Mouse (Mus musculus) kidney, postnatal 36 days (tissue): Measurements from ENCODE around the gene Ccm2.

Source experiments
- DNase-seq, 2 experiments: peaks; one replicate each; pipeline ENCODE4 v3.0.0; 2021 to 2022; ENCODE audit warnings: mixed read lengths in 2 of 2

Gene Ccm2

DNA sequence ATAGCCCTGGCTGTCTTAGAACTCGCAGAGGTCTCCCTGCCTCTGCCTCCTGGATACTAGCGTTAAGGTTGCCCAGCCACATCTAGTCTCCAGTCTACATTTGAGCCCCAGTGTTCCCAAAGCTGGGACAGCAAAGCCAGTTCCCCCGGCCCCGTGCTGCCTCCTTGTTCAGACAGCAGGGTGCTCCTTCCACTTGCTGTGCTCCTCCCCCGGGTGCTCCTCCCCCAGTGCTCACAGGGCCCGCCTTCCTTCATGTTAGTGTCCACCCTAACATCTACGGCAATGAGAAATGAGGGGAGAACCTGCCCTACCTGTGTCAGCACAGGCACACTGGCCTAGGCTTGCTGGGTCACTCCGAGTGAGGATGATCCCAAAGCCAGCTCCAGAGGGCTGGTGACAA lies 39.1 kb downstream of the Ccm2 start:
- DNase-seq = no peak

DNA sequence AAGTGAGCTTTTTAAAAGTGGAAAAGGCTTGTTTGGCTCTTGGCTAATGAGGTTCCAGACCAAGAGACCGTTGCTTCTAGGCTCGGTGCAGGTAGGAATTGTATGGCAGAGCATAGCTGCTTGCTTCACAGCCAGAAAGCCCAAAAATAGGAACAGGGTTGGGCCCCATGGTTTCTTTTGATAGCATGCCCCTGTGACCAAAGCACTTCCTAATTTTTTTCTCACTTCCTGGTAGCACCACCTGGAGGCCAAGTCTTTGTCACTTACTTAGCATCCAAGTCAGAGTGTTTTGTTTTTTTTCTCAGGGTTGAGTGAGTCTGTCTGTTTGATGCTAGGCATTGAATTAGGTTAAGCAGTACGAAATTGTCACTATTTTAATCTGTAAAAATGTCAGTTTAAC lies 40.0 kb downstream of the Ccm2 start:
- peak in 1 of 2 experiments; percentile 37 for DNase-seq

DNA sequence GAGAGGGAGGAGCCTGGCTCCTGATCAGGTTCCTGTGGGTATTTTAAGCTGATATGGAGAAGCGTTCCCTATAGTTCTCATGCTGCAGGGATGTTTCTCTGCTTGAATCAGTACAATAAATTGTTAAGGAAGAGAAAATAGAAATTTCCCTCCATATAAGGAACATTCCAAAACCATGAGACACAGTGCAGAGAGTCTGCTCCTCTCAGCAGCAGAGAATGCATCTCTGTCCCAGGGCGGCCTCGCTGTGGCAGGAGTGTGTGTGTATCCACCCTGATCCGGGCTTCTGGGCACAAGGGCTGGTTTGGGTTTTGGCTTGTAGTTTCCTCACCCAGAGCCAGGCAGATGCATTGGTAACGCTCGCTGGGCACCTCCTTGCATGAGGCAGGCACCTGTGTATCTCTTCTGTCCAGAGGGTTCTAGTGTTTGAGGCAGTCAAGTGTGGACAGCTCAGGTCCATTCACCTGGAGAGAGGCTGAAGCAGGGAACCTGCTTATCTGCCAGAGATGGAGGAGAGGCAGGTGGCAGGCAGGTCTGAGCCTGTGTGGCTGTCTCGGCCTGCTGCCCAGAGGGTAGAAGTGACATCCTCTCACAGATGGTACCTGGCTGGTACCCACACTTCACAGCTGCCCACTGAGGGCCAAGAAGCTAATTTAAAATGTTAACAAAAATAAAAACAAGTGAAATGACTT lies 40.7 kb downstream of the Ccm2 start:
- DNase-seq = no peak

DNA sequence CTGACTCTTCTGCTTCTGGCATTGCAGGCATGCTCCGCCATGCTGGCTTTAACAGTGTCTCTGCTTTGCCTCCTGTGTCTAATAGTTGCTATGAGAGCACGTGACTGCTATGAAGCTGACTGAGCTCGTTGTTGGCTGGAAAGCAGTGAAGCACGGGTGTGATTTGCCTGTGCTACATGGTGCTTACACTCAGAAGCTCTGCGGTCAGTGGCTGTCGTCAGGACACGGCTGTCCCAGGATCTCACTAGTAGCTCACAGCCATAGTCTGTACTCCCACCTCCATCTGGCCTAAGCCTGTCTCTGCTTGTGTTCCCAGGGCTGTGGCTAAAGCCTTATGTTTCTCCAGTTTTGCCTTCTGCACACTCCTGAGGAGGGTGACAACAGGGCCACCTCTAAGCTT lies 41.6 kb downstream of the Ccm2 start:
- DNase-seq = no peak

DNA sequence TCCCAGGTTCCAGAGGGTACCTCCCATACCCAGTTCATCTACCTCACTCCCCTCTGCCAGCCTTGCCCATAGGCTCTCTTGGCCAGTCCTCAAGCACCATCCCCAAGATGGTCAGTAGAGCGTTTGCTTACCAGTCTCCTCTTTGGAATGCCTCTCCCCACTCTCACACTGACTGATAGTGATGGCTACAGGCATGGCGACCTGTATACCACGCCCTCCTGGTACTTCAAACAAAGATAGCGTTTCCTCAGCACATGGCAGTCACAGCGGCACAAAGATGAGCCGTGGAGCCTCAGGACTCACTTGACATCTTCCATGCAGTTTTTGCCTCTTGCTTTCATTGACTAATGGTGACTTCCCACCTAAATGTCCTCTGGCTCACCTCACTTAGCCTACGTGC lies 43.2 kb downstream of the Ccm2 start:
- DNase-seq = no peak

DNA sequence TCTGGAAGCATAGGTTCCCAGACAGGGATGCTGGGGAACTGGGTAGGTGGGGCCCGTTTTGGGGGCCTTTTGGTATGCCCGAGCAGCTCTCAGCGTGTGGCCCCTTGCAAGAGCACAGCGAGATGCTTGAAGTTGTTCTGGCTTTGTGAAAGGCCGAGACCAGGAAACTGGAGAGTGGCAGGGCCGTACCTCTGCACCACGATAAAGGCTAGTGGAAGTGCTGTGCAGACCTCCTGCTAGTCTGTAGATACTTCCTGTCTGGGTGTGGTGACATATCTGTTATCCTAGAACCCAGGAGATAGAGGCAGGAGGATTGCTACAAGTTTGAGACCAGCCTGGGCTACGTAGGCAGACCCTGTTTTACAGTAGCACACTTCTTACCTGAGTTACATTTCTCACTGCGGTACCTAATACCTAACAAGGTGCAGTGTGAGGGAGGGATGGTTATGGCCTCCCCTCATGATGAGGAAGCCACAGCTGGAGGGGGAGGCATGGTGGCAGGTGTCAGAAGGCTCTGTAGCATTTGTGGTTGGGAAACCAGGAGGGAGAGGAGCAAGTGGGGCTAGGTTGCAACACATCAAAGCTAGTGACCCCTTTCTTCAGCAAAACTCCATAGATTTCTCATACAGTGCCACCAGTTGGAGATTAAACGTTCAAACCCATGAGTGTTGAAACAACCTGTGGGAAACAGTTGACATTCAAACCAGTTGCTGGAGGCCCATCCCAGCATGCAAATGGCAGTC lies 44.4 kb downstream of the Ccm2 start:
- no peak for DNase-seq

DNA sequence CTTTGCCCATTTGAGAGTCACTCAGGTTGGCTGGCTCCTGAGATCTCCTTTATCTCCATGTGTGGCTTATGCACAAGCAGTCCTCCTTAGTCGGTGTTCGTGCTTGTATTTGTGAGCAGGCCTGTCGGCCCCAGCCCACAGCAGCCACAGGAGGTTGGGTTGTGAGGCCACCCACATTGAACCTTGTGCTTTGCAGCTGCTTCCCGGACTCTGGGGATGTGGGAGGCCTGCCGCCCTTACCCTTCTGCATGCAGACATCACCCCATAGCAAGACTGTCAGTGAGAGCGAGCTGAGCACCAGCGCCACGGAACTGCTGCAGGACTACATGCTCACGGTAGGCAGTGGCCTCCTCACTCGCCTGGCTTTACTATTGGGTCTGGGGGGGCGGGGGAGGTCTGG lies 46.7 kb downstream of the Ccm2 start:
- no peak for DNase-seq

DNA sequence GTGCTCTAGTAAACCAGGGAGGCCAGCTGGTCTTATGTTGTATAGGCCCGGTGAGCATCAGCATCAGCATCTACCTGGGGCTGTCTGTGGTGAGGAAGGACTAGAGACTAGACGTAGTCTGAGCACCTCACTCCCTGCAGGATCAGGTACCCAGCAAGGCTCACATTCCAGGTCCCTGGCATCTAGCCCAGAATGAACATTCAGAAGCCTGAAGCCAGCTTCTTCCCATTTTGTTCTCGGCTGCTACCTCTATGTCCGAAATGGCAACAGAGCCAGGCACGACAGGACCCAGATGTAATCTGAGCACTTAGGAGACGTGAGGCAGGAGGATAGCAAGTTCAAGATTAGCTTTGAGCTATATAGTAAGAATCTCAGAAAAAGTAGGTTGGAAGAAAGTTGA lies 48.2 kb downstream of the Ccm2 start:
- DNase-seq = peak; percentile 30 to 48

DNA sequence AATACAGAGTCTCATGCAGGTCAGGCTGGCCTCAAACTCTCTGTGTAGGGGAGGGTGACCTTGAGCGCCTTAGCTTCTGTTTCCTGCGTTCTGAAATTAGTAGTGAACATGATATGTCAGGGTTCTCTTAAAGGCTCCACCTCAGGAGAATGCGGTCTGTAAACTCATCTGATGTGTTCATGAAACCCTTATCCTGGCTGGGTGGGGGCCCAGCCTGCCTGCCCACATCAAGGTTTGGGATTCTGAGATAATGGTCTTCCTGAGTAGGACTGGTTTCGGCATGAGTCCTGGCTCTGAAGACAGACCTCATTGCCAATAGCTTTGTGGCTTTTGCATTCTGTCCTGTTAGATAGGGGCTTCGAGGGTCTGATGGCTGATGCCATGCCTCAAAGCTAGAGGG lies 48.7 kb downstream of the Ccm2 start:
- no peak for DNase-seq

DNA sequence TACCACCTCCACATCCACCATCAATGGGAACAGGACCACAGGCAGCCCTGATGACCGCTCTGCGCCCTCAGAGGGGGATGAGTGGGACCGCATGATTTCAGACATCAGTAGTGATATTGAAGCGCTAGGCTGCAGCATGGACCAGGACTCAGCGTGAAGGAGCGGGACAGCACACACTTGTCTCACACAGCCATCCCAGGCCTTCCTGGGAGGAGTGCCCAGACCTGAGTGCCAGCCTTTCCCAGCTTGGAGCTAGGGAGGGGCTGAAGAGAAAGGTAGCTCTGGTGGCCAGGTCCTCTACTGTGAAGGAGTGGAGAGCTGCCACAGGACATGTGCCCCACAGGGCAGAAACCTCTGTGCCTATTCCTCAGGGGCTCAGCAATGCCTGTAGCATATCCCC lies 49.5 kb downstream of the Ccm2 start:
- DNase-seq = no peak

DNA sequence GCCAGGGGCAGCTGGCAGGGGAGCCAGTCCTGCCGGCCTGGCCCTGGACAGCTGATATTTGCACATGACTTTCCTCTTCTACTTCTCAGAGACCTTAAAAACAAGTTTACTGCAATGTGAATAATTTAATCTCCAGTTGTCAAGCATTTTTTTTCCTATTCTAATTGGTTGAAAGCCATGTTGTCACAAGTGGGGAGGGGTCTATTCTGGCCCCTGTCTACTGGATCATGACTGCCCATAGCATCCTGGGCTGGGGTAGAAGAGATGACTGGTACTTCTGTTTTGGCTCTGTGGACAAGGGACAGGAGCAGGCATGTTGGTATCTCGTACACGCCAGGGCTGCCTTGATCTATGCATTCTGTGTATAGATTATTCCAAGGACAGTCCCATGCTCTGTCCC lies 49.9 kb downstream of the Ccm2 start:
- no peak for DNase-seq

DNA sequence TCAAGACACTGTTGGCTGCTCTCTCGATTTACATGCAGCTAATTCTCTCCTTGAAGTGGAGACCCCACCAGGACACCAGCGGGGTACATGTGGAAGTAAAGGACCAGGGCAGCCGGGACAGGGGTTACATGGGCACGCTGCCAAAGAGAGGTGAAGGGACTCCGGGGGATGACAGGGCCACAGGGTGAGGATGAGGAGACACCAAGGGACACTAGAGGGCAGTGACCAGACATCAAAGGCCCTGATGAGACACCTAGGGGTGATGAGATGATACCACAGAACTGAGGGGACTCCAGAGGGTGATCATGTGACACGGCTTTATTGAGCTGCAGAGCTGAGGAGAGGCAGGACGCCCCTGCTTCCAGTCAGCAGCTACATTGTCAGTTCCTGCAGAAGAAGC lies 50.8 kb downstream of the Ccm2 start:
- DNase-seq = no peak

DNA sequence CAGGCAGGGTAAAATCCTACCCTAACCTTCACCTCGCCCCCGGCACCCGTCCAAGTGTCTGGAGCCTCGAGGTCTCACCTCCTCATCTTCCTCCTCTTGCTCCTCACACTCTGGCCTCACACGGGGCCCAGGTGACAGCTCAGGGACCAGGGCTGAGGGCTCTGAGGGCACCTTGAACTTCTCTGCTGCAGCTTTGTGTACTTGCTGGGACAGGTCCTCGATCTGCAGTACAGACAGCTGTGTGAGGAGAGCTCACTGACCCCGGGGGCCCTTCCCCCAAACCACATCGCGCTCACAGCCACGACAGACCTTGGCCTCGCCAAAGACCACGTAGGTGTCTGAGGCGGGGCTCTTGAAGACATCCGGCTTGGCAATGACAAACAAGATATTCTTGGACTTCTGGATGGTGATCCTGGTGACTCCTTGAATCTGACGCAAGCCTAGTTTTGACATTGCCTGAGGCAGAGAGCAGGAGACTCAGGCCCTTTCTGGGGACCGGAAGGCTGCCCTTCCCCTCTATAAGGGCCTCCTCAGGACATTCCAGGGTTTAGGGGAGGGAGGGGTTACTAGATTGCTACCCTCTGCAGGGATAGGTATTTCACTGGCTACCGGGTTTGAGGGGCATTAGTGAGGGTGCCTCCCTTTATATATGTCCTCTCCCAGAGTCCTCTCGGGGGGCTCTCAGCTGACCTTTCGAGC lies 51.7 kb downstream of the Ccm2 start:
- DNase-seq = no peak

DNA sequence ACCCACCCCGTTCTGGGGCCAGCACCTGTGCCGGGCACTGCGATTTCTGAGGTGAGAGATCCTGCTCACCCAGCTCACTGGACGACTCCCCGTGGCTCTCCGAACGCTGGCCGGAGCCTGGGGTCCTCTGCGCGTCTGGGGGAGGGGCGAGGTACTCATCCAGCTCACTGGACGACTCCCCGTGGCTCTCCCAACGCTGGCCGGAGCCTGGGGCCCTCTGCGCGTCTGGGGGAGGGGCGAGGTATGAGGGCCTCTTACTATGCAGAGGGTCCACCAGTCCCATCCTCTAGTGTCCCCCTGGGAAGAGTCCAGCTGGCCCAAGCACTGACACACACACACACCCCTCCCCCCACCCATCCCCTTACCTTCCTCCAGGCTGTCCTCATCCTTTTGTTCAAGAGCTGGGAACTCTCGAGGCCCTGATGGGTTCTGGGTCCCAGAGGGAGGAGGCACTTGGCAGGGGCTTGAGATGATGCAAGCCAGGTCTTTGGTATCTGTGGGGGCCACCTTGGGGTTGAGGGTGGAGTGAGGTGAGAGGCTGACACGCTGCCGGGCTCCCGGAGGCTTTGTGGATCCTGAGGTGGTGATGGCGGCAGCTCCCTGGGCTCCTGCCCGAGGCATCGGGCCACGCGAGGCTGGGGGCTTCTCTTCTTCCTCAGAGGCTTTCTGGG lies 52.5 kb downstream of the Ccm2 start:
- DNase-seq = no peak

DNA sequence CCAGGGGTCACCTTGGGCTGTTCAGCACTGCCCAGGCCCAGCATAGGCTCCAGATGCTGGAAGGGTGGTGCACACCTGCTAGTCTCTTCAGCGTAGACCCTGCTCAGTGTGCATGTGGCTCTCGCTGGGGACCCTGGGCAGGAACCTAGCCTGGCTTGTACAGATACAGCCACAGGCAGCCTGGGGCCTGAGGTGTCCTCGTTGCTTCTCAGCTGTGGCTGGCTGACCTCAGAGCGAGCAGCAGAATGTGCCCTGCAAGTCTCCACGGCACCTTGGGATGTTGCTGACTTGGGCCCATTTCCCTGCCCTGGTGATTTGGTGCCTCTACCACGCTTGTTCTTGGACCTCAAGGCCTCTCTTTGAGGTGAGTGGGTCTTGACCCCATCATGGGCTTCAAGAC lies 53.1 kb downstream of the Ccm2 start:
- no peak for DNase-seq

DNA sequence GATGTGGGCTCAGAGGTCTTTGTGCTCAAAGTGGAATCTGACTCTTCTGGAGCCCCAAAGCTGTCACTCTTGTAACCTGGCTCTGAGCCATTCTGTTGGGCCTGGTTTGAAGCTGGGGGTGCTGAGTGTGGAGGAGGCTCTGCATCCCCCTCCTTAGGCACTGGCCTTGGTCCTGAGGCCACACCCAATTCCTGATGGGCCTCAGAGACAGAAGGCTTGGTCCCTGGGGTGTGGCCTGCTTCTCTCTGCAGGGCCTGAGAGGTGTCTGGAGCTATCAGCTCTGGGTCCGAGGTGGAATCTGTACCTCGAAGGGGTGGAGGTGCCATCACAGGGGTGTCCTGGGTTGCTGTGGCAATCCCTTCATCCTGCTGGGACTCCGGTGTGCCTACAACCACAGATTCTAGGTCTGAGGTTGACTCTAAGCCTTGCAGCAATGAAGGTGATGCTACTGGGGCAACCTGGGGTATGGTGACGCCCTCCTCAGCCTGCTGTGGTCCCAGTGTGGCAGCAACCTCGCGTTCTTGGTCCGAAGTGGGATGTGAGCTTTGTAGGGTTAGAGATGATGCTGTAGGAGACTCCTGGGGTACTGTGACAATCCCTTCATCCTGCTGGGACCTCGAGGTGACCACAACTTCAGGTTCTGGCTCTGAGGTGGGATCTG lies 53.7 kb downstream of the Ccm2 start:
- DNase-seq = no peak

DNA sequence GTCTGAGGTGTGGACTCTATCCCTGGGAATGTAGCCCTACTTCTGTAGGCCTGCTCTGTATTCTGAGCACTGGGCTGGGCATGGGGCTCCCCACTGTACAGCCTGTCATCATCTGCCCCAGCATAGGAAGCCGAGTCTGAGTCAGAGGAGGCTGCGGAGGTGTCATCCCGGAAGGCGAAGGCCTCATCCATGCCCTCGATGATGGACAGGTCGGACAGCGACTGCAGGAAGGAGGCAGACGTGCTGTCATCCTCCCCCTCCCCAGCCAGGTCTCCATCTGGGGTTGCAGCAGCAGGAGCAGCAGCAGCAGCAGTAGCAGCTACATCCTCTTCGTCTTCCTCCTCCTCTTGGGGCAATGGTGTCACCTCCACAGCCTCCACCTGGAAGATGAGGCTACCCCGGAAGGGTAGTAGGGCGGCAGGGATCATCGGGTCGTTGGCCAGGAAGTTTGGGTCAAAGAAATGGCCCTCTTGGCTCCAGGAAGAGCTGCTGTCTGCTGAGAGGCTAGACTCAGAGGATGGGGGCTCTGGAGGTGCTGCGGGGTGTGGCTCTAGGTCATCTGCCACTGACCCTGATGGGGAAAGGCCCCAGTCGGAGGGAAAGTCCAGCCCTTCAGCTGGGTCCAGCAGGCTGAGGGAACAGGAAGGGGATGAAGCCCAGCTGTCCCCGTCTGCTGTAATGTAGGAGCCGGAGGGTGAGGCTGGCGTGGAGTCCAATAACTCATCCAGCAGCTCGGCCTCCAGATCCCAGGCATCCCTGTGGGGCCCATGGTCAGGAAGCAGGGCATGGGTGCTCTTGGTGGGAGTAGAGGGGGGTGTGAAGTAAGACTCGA lies 55.2 kb downstream of the Ccm2 start:
- DNase-seq = no peak

DNA sequence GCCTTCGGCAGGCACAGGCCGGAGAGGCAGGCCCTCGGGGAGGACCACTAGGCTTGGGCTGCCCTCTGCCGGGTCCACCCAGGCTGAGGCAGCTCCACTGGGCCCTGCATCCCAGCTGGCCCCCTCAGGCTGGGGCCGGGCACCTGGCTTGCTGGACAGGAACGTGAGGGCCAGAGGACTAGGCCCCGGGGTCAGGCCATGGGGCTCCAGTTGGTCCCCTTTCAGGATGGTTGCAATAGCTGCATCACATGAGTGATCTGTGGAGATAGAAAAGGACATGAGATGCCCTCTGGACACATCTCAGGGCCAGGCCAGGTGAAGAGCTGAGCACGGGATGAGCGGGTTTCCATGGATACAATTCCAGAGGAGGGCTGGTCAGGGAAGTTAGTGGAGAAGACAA lies 56.0 kb downstream of the Ccm2 start:
- no peak for DNase-seq

DNA sequence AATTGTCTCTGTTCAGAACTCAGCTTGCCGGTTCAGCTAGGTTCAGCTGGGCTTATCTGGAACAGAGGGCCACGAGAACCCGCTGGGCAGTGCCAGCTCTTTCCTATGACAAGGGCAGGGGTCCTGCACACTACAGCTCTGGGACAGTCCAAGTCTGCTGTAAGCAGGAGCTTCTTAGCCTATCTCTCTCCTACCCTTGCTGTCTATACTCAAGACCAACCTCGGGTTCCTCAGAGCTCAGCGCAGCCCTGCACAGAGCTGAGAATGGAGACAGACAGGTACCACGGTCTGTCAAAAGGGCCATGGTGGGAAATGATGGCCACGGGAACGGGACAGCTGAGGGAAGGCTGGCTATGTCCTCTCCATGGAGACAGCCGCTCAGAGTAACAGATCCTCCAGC lies 56.5 kb downstream of the Ccm2 start:
- no peak for DNase-seq

DNA sequence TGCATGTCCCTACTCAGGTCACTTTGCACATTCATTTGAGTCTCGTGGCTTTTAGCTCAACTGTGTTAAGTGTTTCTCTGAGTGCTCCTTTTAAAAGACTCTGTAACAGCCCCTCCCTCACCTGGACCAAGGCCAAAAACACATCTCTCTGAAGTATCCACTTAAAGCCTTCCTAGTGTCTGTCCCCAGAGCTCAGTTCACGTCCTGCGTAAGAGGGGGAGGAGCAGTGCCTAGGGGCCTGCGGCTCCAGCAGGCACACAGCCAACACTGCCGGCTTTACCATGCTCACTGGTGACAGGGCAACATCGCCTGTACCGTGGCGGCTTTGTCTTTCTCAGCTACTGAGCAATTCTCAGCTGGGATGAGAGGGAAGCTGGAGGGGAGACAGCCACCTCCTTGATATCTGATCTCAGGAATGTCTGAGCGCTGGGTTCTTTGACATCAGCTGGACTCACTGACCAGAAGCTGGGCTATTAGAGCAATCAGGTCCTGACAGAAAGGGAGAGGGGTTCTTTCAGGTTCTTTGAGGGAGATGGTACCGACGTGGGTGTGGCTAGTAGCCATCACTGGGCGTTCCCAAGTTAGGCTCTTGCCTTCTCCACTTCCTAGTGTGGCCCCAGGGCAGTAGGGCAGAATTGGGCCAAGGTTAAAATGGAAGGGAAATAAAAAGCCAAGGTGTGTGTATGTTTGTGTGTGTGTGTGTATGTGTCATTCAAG lies 57.4 kb downstream of the Ccm2 start:
- DNase-seq = peak; percentile 32 to 39

DNA sequence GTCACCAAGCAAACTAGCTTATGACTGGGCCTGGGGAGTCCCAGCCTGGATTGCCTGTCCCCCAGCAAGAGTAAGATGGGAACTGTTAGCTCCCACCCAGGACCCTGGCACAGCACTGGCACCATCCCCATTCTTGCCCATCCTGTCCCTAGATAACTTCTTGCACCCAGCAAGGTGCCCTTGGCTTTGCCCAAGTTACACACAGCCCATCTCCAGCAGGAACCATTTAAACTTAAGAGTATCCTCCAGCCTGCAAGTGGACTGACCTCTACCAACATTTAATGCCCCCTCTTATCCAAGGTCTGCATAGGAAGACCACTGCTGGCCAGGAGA lies 57.9 kb downstream of the Ccm2 start:
- no peak for DNase-seq
